Mouse (Mus musculus) gastrocnemius, adult 2 months (tissue): ENCODE data around the gene 1700003E16Rik. TPM values are rescaled to one million over a fixed set of nuclear protein-coding genes. Genes with fewer than 3 reads are reported as not detected.
"Not testable (repeated sequence)": the region's sequence is repeated elsewhere in the genome, so short reads cannot be mapped to it uniquely, and the experiment has no call there.

ENCODE experiments used
- DNase-seq: peaks from one replicate; pipeline ENCODE4 v3.0.0; 2022
- H3K27ac ChIP-seq: fragments of 200-600 bp; 2 replicates; pipeline ENCODE4 v1.8.1; 2022; ENCODE audit warnings: mild to moderate bottlenecking
- H3K4me3 ChIP-seq: fragments of 200-600 bp; 2 replicates; pipeline ENCODE4 v1.8.1; 2022; ENCODE audit warnings: mild to moderate bottlenecking, moderate library complexity
- CTCF ChIP-seq: fragments of 200-600 bp; IDR thresholded peaks from 2 replicates; pipeline ENCODE4 v1.8.1; 2022; ENCODE audit warnings: antibody characterized with exemption, mild to moderate bottlenecking, moderate library complexity
- intact Hi-C: fragments of 180-260 bp; cut with DNase I; formaldehyde crosslinking; loops from one replicate; pipeline ENCODE4 v1.15.1; 2025
- total RNA-seq, 2 experiments: library from RNA; stranded (reverse); gene quantifications; 2 replicates each; pipeline ENCODE4 v1.2.3; 2021

Gene 1700003E16Rik
- total RNA-seq, 2 experiments from 2014 or later = 0.11 TPM; not detected in 1

GRCm38 (mm10) chr6:83151721-83152120 lies 4.5 kb upstream of the 1700003E16Rik start:
- intact Hi-C loops = no loop called here
- DNase-seq = no peak
- TF ChIP-seq CTCF = no peak
- Histone ChIP-seq H3K4me3 (no peak overlapping the region), H3K27ac (no peak overlapping the region)

- no peak overlapping the region for H3K27ac ChIP-seq
- intact Hi-C loops = no loop called here
- no peak for DNase-seq
- no peak overlapping the region for H3K4me3 ChIP-seq
- no peak for TF ChIP-seq CTCF
These were observed 3.2 kb upstream of the 1700003E16Rik start for GRCm38 (mm10) chr6:83153038-83153437.

GRCm38 (mm10) chr6:83153485-83153884 lies 2.7 kb upstream of the 1700003E16Rik start:
- DNase-seq = no peak
- TF ChIP-seq CTCF = no peak
- intact Hi-C loops = no loop called here
- Histone ChIP-seq H3K4me3 (no peak overlapping the region), H3K27ac (no peak overlapping the region)

- peak; percentile 58 for DNase-seq
- H3K27ac ChIP-seq = peak overlapping the region; percentile 48; the same call in 1 of the 2 replicates
- peak overlapping the region; percentile 78 for H3K4me3 ChIP-seq
- no peak for TF ChIP-seq CTCF
- intact Hi-C loops = loop anchor here (2.0 kb wide), 1 partner anchor 37 kb away; no protein-coding TSS in a partner anchor
These were observed 509 bp upstream of the 1700003E16Rik start for GRCm38 (mm10) chr6:83155552-83156238.

- H3K4me3 ChIP-seq, DNase-seq, H3K27ac ChIP-seq, intact Hi-C loops: not testable (repeated sequence)
- TF ChIP-seq CTCF = peak; percentile 65
These were observed 3.3 kb downstream of the 1700003E16Rik start for GRCm38 (mm10) chr6:83159456-83159855.

- intact Hi-C loops = loop anchor here (5.0 kb wide), 2 partner anchors 104 to 164 kb away; partner anchors contain the start of genes Dqx1 and Htra2
- Histone ChIP-seq H3K27ac (no peak overlapping the region), H3K4me3 (peak overlapping the region; percentile 73)
- DNase-seq = no peak
- TF ChIP-seq CTCF = no peak
These were observed 5.2 kb downstream of the 1700003E16Rik start for GRCm38 (mm10) chr6:83161442-83161841.

- no peak for TF ChIP-seq CTCF
- DNase-seq = peak; percentile 63
- intact Hi-C loops = loop anchor here (5.0 kb wide), 2 partner anchors 105 to 165 kb away; partner anchors contain the start of genes Dqx1 and Htra2
- H3K4me3 ChIP-seq = peak overlapping the region; percentile 73
- peak overlapping the region; percentile 20 for H3K27ac ChIP-seq
These were observed 5.9 kb downstream of the 1700003E16Rik start for GRCm38 (mm10) chr6:83161921-83162641.

GRCm38 (mm10) chr6:83162701-83163100 lies 6.5 kb downstream of the 1700003E16Rik start:
- peak; percentile 71 for TF ChIP-seq CTCF
- Histone ChIP-seq H3K4me3 (peak overlapping the region; percentile 73), H3K27ac (peak overlapping the region; percentile 20)
- DNase-seq = peak; percentile 64
- intact Hi-C loops = loop anchor here (5.0 kb wide), 2 partner anchors 105 to 165 kb away; partner anchors contain the start of genes Dqx1 and Htra2

GRCm38 (mm10) chr6:83165026-83165606 lies 8.9 kb downstream of the 1700003E16Rik start:
- Histone ChIP-seq H3K4me3 (peak overlapping the region; percentile 90), H3K27ac (peak overlapping the region; percentile 98)
- intact Hi-C loops = loop anchor here (2.0 kb wide), 1 partner anchor 104 kb away; no protein-coding TSS in a partner anchor
- TF ChIP-seq CTCF = no peak
- no peak for DNase-seq

- peak; percentile 90 for TF ChIP-seq CTCF
- H3K27ac ChIP-seq = peak within 1 kb of the TSS; percentile 98
- intact Hi-C loops = loop anchor here (2.0 kb wide), 1 partner anchor 103 kb away; no protein-coding TSS in a partner anchor
- H3K4me3 ChIP-seq = peak within 1 kb of the TSS; percentile 90
- peak; percentile 97 for DNase-seq
These were observed 9.5 kb downstream of the 1700003E16Rik start, which contains the start of gene Dctn1 for GRCm38 (mm10) chr6:83165607-83166242. Gene Dctn1 (plus strand): TSS chr6:83165920.

GRCm38 (mm10) chr6:83166243-83166630 lies 10.0 kb downstream of the 1700003E16Rik start:
- DNase-seq = no peak
- intact Hi-C loops = no loop called here
- Histone ChIP-seq H3K4me3 (peak overlapping the region; percentile 90), H3K27ac (peak overlapping the region; percentile 98)
- TF ChIP-seq CTCF = no peak

GRCm38 (mm10) chr6:83169872-83170271 lies 13.7 kb downstream of the 1700003E16Rik start:
- Histone ChIP-seq H3K4me3 (peak overlapping the region; percentile 24; the same call in 1 of the 2 replicates), H3K27ac (peak overlapping the region; percentile 65)
- intact Hi-C loops = no loop called here
- DNase-seq = peak; percentile 59
- no peak for TF ChIP-seq CTCF
